14 mouse cellular contexts compared by ENCODE assay signal in the genomic region with DNA sequence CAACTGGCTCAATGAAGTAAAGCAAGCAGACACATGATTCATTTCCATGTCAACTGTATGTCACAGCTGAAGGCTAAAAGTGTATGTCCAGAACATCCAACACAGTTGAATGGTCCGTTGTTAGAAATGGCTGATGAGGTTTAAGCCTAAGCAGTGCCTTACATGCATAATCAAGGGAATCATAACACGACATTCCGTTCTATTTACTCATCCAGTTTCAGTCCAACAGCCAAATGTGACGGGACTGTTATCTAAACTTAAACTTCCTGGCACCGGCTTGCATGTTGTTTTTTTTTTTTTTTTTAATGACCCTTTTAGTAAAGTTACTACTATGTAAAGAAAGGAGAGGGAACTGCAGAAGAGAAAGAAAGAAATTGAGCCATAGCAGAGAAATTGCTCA.
"Had no signal": no experiment of that assay in that cellular context is flagged by ENCODE, and none has a peak within 500 bp of the region (broad histone marks: within the 10 kb centered on the region; RNA-seq: fewer than 3 reads in every experiment).

No protein-coding gene starts in this region.

- H3K4me2 ChIP-seq: kidney, embryonic 15.5 days; limb, embryonic 12.5 days; liver, embryonic 13.5 days; midbrain, embryonic 11.5 days; midbrain, embryonic 15.5 days had no signal

- H3K4me3 ChIP-seq: kidney, embryonic 15.5 days; limb, embryonic 12.5 days; liver, embryonic 13.5 days; megakaryocyte, embryonic 14.5 days; midbrain, embryonic 15.5 days had no signal

- H3K9ac ChIP-seq: kidney, embryonic 15.5 days; limb, embryonic 12.5 days; liver, embryonic 13.5 days; liver, postnatal 0 days; midbrain, embryonic 15.5 days had no signal

- ATAC-seq: liver, postnatal 0 days; midbrain, embryonic 15.5 days had no signal

- H3K27ac ChIP-seq: kidney, embryonic 15.5 days; limb, embryonic 12.5 days; liver, embryonic 13.5 days; macrophage; midbrain, embryonic 15.5 days had no signal

- DNase-seq: kidney, postnatal 25 days; layer of hippocampus, adult 9-11 months; layer of hippocampus, postnatal 36 days; liver; liver, embryonic 13.5 days; liver, postnatal 0 days; right cerebral cortex, postnatal 25 days; thymus, postnatal 4 days had no signal

- H3K36me3 ChIP-seq: kidney, embryonic 15.5 days; limb, embryonic 12.5 days; liver, embryonic 13.5 days; midbrain, embryonic 15.5 days had no signal

- H3K9me3 ChIP-seq: kidney, embryonic 15.5 days; limb, embryonic 12.5 days; liver, embryonic 13.5 days; megakaryocyte, embryonic 14.5 days; midbrain, embryonic 15.5 days had no signal

- H3K4me1 ChIP-seq: kidney, embryonic 15.5 days; limb, embryonic 12.5 days; liver, embryonic 13.5 days; megakaryocyte, embryonic 14.5 days; midbrain, embryonic 15.5 days had no signal

- H3K27me3 ChIP-seq: kidney, embryonic 15.5 days; limb, embryonic 12.5 days; liver, embryonic 13.5 days; megakaryocyte, embryonic 14.5 days; midbrain, embryonic 15.5 days had no signal
